Mouse (Mus musculus) mature B cell (primary cell): ENCODE measurements around the gene Pdia3.
"Not testable (repeated sequence)": the region's sequence is repeated elsewhere in the genome, so short reads cannot be mapped to it uniquely, and the experiment has no call there.

Experiments
- in situ Hi-C: fragments of 300-500 bp; cut with MboI; formaldehyde crosslinking; loops from 2 replicates; pipeline ENCODE4 v1.14.3; 2019

The Pdia3 gene

DNA sequence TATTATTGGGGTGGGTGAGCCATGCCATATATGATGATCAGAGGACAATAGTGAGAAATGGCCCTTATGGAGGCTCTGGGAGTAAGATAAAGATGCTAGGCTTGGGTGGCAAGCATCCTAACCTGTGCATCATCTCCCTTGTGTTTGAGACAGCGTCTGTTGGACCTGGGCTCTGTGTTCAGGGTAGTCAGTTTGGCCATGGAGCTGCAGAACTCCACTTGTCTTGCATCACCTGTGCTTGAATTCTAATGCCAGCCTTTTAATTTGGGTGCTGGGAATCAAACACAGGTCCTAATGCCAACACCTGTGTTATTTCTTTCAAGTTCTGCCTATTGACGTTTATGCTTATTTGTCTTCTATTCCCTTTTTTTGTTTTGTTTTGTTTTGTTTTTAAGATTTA lies 61.7 kb downstream of the Pdia3 start:
- in situ Hi-C loops, result not testable (repeated sequence)

- in situ Hi-C loops, result no loop called here
Observed at GRCm38 (mm10) chr2:121477491-121478266, 64.1 kb downstream of the Pdia3 start.

GRCm38 (mm10) chr2:121480498-121480897 lies 66.9 kb downstream of the Pdia3 start:
- in situ Hi-C loops, result no loop called here

- in situ Hi-C loops, result not testable (repeated sequence)
Observed at GRCm38 (mm10) chr2:121480916-121481315, 67.3 kb downstream of the Pdia3 start.

- in situ Hi-C loops, result no loop called here
Observed at GRCm38 (mm10) chr2:121483576-121483975, 70.0 kb downstream of the Pdia3 start.

- in situ Hi-C loops, result not testable (repeated sequence)
Observed at GRCm38 (mm10) chr2:121484403-121484802, 70.8 kb downstream of the Pdia3 start.
